ENCODE assay signal across 8 mouse cellular contexts in the genomic region with DNA sequence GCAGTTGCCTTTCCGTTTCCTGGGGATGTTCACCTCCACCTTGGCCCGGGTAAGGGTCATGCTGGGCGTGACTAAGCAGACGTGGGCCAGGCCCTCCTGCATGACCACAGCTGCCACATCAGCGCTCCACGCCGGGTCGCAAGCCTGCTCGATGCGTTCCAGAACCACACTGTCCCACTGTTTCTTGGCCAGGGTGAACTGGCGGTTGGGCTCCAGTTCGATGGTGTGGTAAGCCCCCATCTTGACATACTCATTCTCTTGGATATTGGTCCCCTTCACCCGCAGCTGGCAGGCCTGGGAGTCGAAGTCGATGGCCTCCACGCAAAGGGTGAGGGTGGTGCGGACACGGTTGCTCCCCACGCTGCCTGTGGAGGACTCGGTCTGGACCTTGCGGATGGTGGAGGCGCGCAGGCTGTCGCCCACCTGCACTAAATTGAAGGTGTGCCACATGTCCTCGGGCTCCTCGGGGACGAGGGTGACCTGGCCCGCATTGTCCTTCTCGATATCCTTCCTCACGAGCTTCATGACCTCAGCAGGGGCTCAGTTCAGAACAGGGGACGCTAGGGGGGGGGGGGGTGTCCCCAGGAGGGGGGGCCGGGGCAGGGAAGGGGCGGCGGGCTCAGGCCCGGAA. TPM values are rescaled to one million over a fixed set of nuclear protein-coding genes. Genes with fewer than 3 reads are reported as not detected.
DNase-seq lines count a peak whose midpoint lies in the region; ATAC-seq and TF ChIP-seq lines count a peak whose summit lies in the region.

No protein-coding gene starts in this region.

- intact Hi-C loops in heart, postnatal 14 days (cut with DNase I), result loop anchor here (5.0 kb wide), 2 partner anchors 57 to 82 kb away; no protein-coding TSS in a partner anchor

- H3K27me3 ChIP-seq in forebrain, embryonic 10.5 days (ENCODE audit: poor library complexity, severe bottlenecking), result no peaks in the 10 kb centered on the region
- H3K27me3 ChIP-seq in lung, embryonic 15.5 days, result no peaks in the 10 kb centered on the region

- no peak for TF ChIP-seq CTCF in brain, embryonic 14.5 days (IDR thresholded peaks at IDR 0.05; ENCODE audit: borderline replicate concordance, extremely low read depth, insufficient read depth, insufficient read length)

- peak overlapping the region; percentile 75 for H3K9ac ChIP-seq in lung, embryonic 15.5 days

- peaks cover 44% of the 10 kb centered on the region for H3K36me3 ChIP-seq in forebrain, embryonic 10.5 days (replicated peaks)
- peaks cover 15% of the 10 kb centered on the region for H3K36me3 ChIP-seq in lung, embryonic 15.5 days

- peak overlapping the region; percentile 94 for H3K27ac ChIP-seq in forebrain, embryonic 10.5 days
- H3K27ac ChIP-seq in lung, embryonic 15.5 days, result peak overlapping the region; percentile 88

- peak; percentile 30 for ATAC-seq in lung, embryonic 15.5 days (ENCODE audit: borderline replicate concordance, extremely low read depth, low FRiP score, low TSS enrichment)

- peaks cover 18% of the 10 kb centered on the region for H3K9me3 ChIP-seq in forebrain, embryonic 10.5 days
- H3K9me3 ChIP-seq in lung, embryonic 15.5 days, result no peaks in the 10 kb centered on the region

- DNase-seq in Muller cell, postnatal 12 days (ENCODE audit: inconsistent ontology term), result peak; percentile 41
- DNase-seq in brain, embryonic 14.5 days (ENCODE audit: low read depth), result peak; percentile 43
- peak; percentile 32 for DNase-seq in forebrain, embryonic 10.5 days (ENCODE audit: extremely low spot score, low spot score)
- peak; percentile 36 to 38 for DNase-seq in heart, postnatal 14 days
- DNase-seq in kidney, postnatal 25 days, result peak; percentile 63 to 80
- peak; percentile 14 for DNase-seq in ovary, postnatal 14 days (ENCODE audit: low spot score)
- no peak for DNase-seq in natural killer cell, adult 2 months (ENCODE audit: low spot score in 2 of 2)

- no peak for TF ChIP-seq POLR2A in brain, embryonic 14.5 days (IDR thresholded peaks at IDR 0.05; ENCODE audit: borderline replicate concordance, extremely low read depth, insufficient read depth, insufficient read length, poor library complexity, severe bottlenecking)

- H3K4me2 ChIP-seq in lung, embryonic 15.5 days, result peak overlapping the region; percentile 94

- peaks cover 28% of the 10 kb centered on the region for H3K4me1 ChIP-seq in forebrain, embryonic 10.5 days
- peaks cover 35% of the 10 kb centered on the region for H3K4me1 ChIP-seq in lung, embryonic 15.5 days

- peak overlapping the region; percentile 76 for H3K4me3 ChIP-seq in forebrain, embryonic 10.5 days
- peak overlapping the region; percentile 65 for H3K4me3 ChIP-seq in lung, embryonic 15.5 days

- 12% methylated on average over 35 of the region's 35 CpGs for WGBS in forebrain, embryonic 10.5 days
- 5% methylated on average over 35 of the region's 35 CpGs for WGBS in lung, embryonic 15.5 days

RNA-seq across cellular contexts. Expression of a gene that starts 0.5 kb away (rescaled TPM):
- polyA plus RNA-seq in brain, embryonic 14.5 days (2012; rRNA removed), result 30.2 and 33.7 TPM in 2 replicates
- polyA plus RNA-seq in forebrain, embryonic 10.5 days (2016; fragmentation: Nextera tagmentation; extraction: Ambion mirVana), result 5.1 and 6.4 TPM in 2 replicates
- total RNA-seq in heart, postnatal 14 days (2021), result 10 to 100 TPM; 18.6 to 19.3 TPM
- 5.4 and 6.4 TPM in 2 replicates for polyA plus RNA-seq in lung, embryonic 15.5 days (2015; fragmentation: Nextera tagmentation; extraction: Ambion mirVana)

RNA-seq across cellular contexts. Expression of a gene that starts 12.2 kb away (rescaled TPM):
- polyA plus RNA-seq in brain, embryonic 14.5 days (2012; rRNA removed), result 0.92 and 1.1 TPM in 2 replicates
- polyA plus RNA-seq in forebrain, embryonic 10.5 days (2016; fragmentation: Nextera tagmentation; extraction: Ambion mirVana), result 1.7 and 2.0 TPM in 2 replicates
- 10 to 100 TPM; 10.7 to 14.7 TPM for total RNA-seq in heart, postnatal 14 days (2021)
- polyA plus RNA-seq in lung, embryonic 15.5 days (2015; fragmentation: Nextera tagmentation; extraction: Ambion mirVana), result 6.8 and 7.6 TPM in 2 replicates

RNA-seq across cellular contexts. Expression of a gene that starts 12.3 kb away (rescaled TPM):
- polyA plus RNA-seq in brain, embryonic 14.5 days (2012; rRNA removed), result 2.0 and 3.8 TPM in 2 replicates
- 2.5 and 3.8 TPM in 2 replicates for polyA plus RNA-seq in forebrain, embryonic 10.5 days (2016; fragmentation: Nextera tagmentation; extraction: Ambion mirVana)
- total RNA-seq in heart, postnatal 14 days (2021), result 10 to 100 TPM; 63.3 to 64.1 TPM
- polyA plus RNA-seq in lung, embryonic 15.5 days (2015; fragmentation: Nextera tagmentation; extraction: Ambion mirVana), result 31.3 and 35.5 TPM in 2 replicates

Comparison
In these comparisons a context has a peak if more than half of its experiments do, and no peak if none do; other contexts are left out.
1. DNase-seq: peak in Muller cell, postnatal 12 days (single experiment), brain, embryonic 14.5 days (single experiment), forebrain, embryonic 10.5 days (single experiment), heart, postnatal 14 days (2 of 2), kidney, postnatal 25 days (2 of 2) and ovary, postnatal 14 days (single experiment); none in natural killer cell, adult 2 months (0 of 2).